Mouse (Mus musculus): Measurements from ENCODE around the gene Olfr1044.

DNA sequence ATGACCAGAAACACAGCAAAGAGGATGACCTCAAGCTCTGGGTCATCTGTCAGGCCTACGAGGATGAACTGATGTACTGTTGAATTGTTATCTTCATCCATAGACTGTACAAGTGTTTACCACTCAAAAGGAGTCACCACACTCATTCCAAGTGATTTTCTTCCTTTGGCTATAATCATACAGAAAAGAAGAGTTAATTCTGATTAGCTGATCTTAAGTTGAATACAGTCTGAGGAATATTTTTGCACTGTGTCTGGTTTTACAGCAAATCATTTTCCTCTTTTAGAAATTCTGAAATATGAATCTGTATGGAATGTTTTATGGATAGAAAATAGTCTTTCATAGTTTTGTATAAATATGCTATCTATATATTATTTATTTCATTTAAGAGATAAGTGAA, 31.0 kb downstream of the Olfr1044 start, which contains the start of gene Olfr1040:
- no peak for TF ChIP-seq CTCF (IDR thresholded peaks at IDR 0.05; ENCODE audit: control insufficient read depth, insufficient read depth, low read length)
- TF ChIP-seq POLR2A (IDR thresholded peaks at IDR 0.05; ENCODE audit: borderline replicate concordance, control insufficient read depth, low read depth, low read length), result no peak
